Mouse (Mus musculus): Measurements from ENCODE around the gene Raver2. TPM values are rescaled to one million over a fixed set of nuclear protein-coding genes. Genes with fewer than 3 reads are reported as not detected.

The Raver2 gene
- total and polyA plus RNA-seq, 3 experiments, result 2.0 to 3.0 (median 2.2) TPM

- no peaks in the 10 kb centered on the region for H3K27me3 ChIP-seq (ENCODE audit: control insufficient read depth, insufficient read depth, low read length)
- no peaks in the 10 kb centered on the region for H3K36me3 ChIP-seq (ENCODE audit: control insufficient read depth, insufficient read depth, low read length)
- intact Hi-C loops (cut with DNase I), result no loop called here
- WGBS, result 91% methylated on average over 5 of the region's 5 CpGs
- H3K4me3 ChIP-seq, result no peak overlapping the region
- H3K79me2 ChIP-seq (replicated peaks; ENCODE audit: control insufficient read depth, insufficient read depth, low read length), result no peaks in the 10 kb centered on the region
- TF ChIP-seq POLR2A (IDR thresholded peaks at IDR 0.05; ENCODE audit: insufficient read depth, low read depth, low read length) (no peak), CTCF (IDR thresholded peaks at IDR 0.05) (no peak), EP300 (IDR thresholded peaks at IDR 0.05; ENCODE audit: insufficient read depth, low read depth, low read length) (no peak)
- H3K27ac ChIP-seq, result no peak overlapping the region
- no peak for DNase-seq
- H3K9ac ChIP-seq (ENCODE audit: low read depth, low read length), result no peak overlapping the region
- no peaks in the 10 kb centered on the region for H3K4me1 ChIP-seq (ENCODE audit: control insufficient read depth, insufficient read depth, low read length)
These were observed 88.7 kb downstream of the Raver2 start for GRCm38 (mm10) chr4:101157476-101157875.

- WGBS, result 52% methylated on average over 6 of the region's 6 CpGs
- H3K27me3 ChIP-seq (ENCODE audit: control insufficient read depth, insufficient read depth, low read length), result no peaks in the 10 kb centered on the region
- H3K36me3 ChIP-seq (ENCODE audit: control insufficient read depth, insufficient read depth, low read length), result no peaks in the 10 kb centered on the region
- TF ChIP-seq POLR2A (IDR thresholded peaks at IDR 0.05; ENCODE audit: insufficient read depth, low read depth, low read length) (no peak), EP300 (IDR thresholded peaks at IDR 0.05; ENCODE audit: insufficient read depth, low read depth, low read length) (no peak), CTCF (IDR thresholded peaks at IDR 0.05) (no peak)
- H3K4me3 ChIP-seq, result no peak overlapping the region
- intact Hi-C loops (cut with DNase I), result no loop called here
- H3K27ac ChIP-seq, result no peak overlapping the region
- H3K79me2 ChIP-seq (replicated peaks; ENCODE audit: control insufficient read depth, insufficient read depth, low read length), result no peaks in the 10 kb centered on the region
- H3K4me1 ChIP-seq (ENCODE audit: control insufficient read depth, insufficient read depth, low read length), result no peaks in the 10 kb centered on the region
- DNase-seq, result no peak
- H3K9ac ChIP-seq (ENCODE audit: low read depth, low read length), result no peak overlapping the region
These were observed 89.5 kb downstream of the Raver2 start for GRCm38 (mm10) chr4:101158282-101158681.

- H3K9ac ChIP-seq (ENCODE audit: low read depth, low read length), result no peak overlapping the region
- intact Hi-C loops (cut with DNase I), result no loop called here
- H3K4me3 ChIP-seq, result no peak overlapping the region
- H3K79me2 ChIP-seq (replicated peaks; ENCODE audit: control insufficient read depth, insufficient read depth, low read length), result no peaks in the 10 kb centered on the region
- H3K36me3 ChIP-seq (ENCODE audit: control insufficient read depth, insufficient read depth, low read length), result no peaks in the 10 kb centered on the region
- TF ChIP-seq CTCF (IDR thresholded peaks at IDR 0.05) (no peak), EP300 (IDR thresholded peaks at IDR 0.05; ENCODE audit: insufficient read depth, low read depth, low read length) (no peak), POLR2A (IDR thresholded peaks at IDR 0.05; ENCODE audit: insufficient read depth, low read depth, low read length) (no peak)
- no peak for DNase-seq
- H3K27ac ChIP-seq, result no peak overlapping the region
- H3K4me1 ChIP-seq (ENCODE audit: control insufficient read depth, insufficient read depth, low read length), result no peaks in the 10 kb centered on the region; the same call in 1 of the 2 replicates
- H3K27me3 ChIP-seq (ENCODE audit: control insufficient read depth, insufficient read depth, low read length), result no peaks in the 10 kb centered on the region
- WGBS, result 61% methylated on average over 12 of the region's 12 CpGs
These were observed 90.5 kb downstream of the Raver2 start for GRCm38 (mm10) chr4:101159191-101159764.

DNA sequence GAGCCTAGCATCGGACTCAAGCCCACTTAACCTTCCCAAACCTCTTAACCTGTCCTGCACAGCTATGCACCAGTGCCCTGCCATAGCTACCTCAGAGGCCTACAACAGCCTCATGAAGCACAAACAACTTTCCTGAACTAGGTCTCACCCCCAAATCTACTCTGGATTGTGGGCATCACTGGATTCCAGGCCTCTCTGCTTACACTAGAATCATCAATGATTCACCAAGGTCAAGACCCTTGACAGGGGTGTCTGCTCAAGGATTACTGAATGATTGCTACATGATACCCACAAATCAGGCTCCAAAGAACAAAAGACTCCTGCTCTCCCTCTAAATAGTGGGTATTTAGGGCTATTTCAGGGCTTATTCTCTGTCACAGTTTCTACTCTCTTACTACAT lies 92.0 kb downstream of the Raver2 start:
- TF ChIP-seq POLR2A (IDR thresholded peaks at IDR 0.05; ENCODE audit: insufficient read depth, low read depth, low read length) (no peak), CTCF (IDR thresholded peaks at IDR 0.05) (no peak), EP300 (IDR thresholded peaks at IDR 0.05; ENCODE audit: insufficient read depth, low read depth, low read length) (no peak)
- Histone ChIP-seq H3K27me3 (ENCODE audit: control insufficient read depth, insufficient read depth, low read length) (no peaks in the 10 kb centered on the region), H3K9ac (ENCODE audit: low read depth, low read length) (no peak overlapping the region), H3K79me2 (replicated peaks; ENCODE audit: control insufficient read depth, insufficient read depth, low read length) (no peaks in the 10 kb centered on the region), H3K36me3 (ENCODE audit: control insufficient read depth, insufficient read depth, low read length) (no peaks in the 10 kb centered on the region), H3K4me3 (no peak overlapping the region), H3K4me1 (ENCODE audit: control insufficient read depth, insufficient read depth, low read length) (no peaks in the 10 kb centered on the region; the same call in 1 of the 2 replicates), H3K27ac (no peak overlapping the region)
- DNase-seq, result no peak
- intact Hi-C loops (cut with DNase I), result loop anchor here (10.0 kb wide), 1 partner anchor 294 kb away; no protein-coding TSS in a partner anchor
- WGBS, result 100% methylated on average over 1 of the region's 1 CpGs

DNA sequence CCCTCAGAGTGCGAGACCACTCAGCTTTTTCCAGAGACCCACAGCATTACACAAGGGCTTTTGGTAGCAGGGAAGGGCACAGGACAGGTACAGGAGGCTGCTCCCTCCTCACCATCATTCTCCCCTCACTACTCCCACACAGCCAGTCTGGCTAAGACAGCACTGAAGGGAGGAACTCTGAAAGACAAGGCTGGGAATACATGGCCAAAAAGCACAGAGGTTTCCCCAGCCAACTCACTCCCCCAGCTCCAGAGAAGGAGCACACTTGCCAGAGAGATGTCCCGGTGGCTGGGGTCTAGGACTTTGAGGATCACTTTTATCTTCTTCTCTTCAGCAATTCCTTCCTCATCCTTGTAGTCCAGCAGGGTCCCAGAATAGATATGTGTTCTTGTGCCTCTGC lies 95.4 kb downstream of the Raver2 start:
- Histone ChIP-seq H3K27ac (no peak overlapping the region), H3K4me3 (no peak overlapping the region), H3K9ac (ENCODE audit: low read depth, low read length) (no peak overlapping the region), H3K27me3 (ENCODE audit: control insufficient read depth, insufficient read depth, low read length) (no peaks in the 10 kb centered on the region), H3K4me1 (ENCODE audit: control insufficient read depth, insufficient read depth, low read length) (no peaks in the 10 kb centered on the region; the same call in 1 of the 2 replicates), H3K79me2 (replicated peaks; ENCODE audit: control insufficient read depth, insufficient read depth, low read length) (no peaks in the 10 kb centered on the region), H3K36me3 (ENCODE audit: control insufficient read depth, insufficient read depth, low read length) (no peaks in the 10 kb centered on the region; the same call in 1 of the 2 replicates)
- intact Hi-C loops (cut with DNase I), result loop anchor here (10.0 kb wide), 1 partner anchor 291 kb away; no protein-coding TSS in a partner anchor
- WGBS, result 69% methylated on average over 2 of the region's 2 CpGs
- TF ChIP-seq POLR2A (IDR thresholded peaks at IDR 0.05; ENCODE audit: insufficient read depth, low read depth, low read length) (no peak), EP300 (IDR thresholded peaks at IDR 0.05; ENCODE audit: insufficient read depth, low read depth, low read length) (no peak), CTCF (IDR thresholded peaks at IDR 0.05) (no peak)
- no peak for DNase-seq

DNA sequence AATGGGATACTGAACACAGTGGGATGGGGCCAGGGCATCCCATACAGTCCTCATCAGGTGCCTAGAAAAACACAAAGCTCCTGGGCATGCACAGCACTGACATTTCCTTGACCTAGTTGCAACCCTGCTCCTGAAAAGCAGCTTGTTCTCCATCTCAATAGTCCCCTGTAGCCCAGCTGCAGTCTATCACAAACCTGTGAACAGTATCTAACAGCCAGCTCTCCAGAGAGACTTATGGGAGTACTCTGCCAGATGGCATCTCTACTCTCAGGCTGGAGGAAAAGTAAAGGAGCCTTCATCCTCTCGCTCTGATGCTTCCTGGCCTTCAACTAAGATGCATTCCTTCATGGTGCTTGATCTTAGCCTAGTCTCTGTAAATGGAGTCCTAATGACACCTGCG lies 95.9 kb downstream of the Raver2 start:
- H3K36me3 ChIP-seq (ENCODE audit: control insufficient read depth, insufficient read depth, low read length), result no peaks in the 10 kb centered on the region; the same call in 1 of the 2 replicates
- WGBS, result 83% methylated on average over 2 of the region's 2 CpGs
- intact Hi-C loops (cut with DNase I), result loop anchor here (5.0 to 10.0 kb wide), 2 partner anchors 188 to 290 kb away; no protein-coding TSS in a partner anchor
- no peak for DNase-seq
- no peak overlapping the region for H3K4me3 ChIP-seq
- no peak overlapping the region for H3K9ac ChIP-seq (ENCODE audit: low read depth, low read length)
- no peaks in the 10 kb centered on the region; the same call in 1 of the 2 replicates for H3K4me1 ChIP-seq (ENCODE audit: control insufficient read depth, insufficient read depth, low read length)
- H3K27me3 ChIP-seq (ENCODE audit: control insufficient read depth, insufficient read depth, low read length), result no peaks in the 10 kb centered on the region
- no peak for TF ChIP-seq CTCF (IDR thresholded peaks at IDR 0.05)
- TF ChIP-seq EP300 (IDR thresholded peaks at IDR 0.05; ENCODE audit: insufficient read depth, low read depth, low read length), result no peak
- TF ChIP-seq POLR2A (IDR thresholded peaks at IDR 0.05; ENCODE audit: insufficient read depth, low read depth, low read length), result no peak
- no peak overlapping the region for H3K27ac ChIP-seq
- H3K79me2 ChIP-seq (replicated peaks; ENCODE audit: control insufficient read depth, insufficient read depth, low read length), result no peaks in the 10 kb centered on the region

All from heart, adult 2 months (tissue).